Mouse (Mus musculus) lung, postnatal 0 days (tissue): ENCODE results near the gene Lkaaear1. TPM values are rescaled to one million over a fixed set of nuclear protein-coding genes. Genes with fewer than 3 reads are reported as not detected.

ENCODE experiments used
- ATAC-seq: fragments of 200-750 bp; cut with Nextera tagmentation; 2 replicates; pipeline ENCODE4 v1.8.0; 2017; ENCODE audit warnings: moderate library complexity
- DNase-seq: peaks from one replicate; pipeline ENCODE4 v3.0.0-alpha.2; 2016; ENCODE audit warnings: low spot score
- H3K27ac ChIP-seq: fragments of 300-500 bp; sonication (generic); 2 replicates; pipeline ENCODE4 v1.5.1; 2014; ENCODE audit warnings: antibody characterized with exemption, mild to moderate bottlenecking, low read length, mixed read lengths
- H3K27me3 ChIP-seq: fragments of 300-500 bp; sonication (generic); replicated peaks from 2 replicates; pipeline ENCODE4 v1.6.1; 2014; ENCODE audit warnings: low read length, mixed read lengths; ENCODE audit not compliant: insufficient read depth
- H3K36me3 ChIP-seq: fragments of 300-500 bp; sonication (generic); 2 replicates; pipeline ENCODE4 v1.6.1; 2014; ENCODE audit warnings: low read length, mixed read lengths; ENCODE audit not compliant: insufficient read depth
- H3K4me1 ChIP-seq: fragments of 300-500 bp; sonication (generic); 2 replicates; pipeline ENCODE4 v1.6.1; 2014; ENCODE audit warnings: antibody characterized with exemption, low read depth, low read length, mixed read lengths; ENCODE audit not compliant: insufficient read depth
- H3K4me2 ChIP-seq: fragments of 300-500 bp; sonication (generic); replicated peaks from 2 replicates; pipeline ENCODE4 v1.6.1; 2014; ENCODE audit warnings: low read depth, mild to moderate bottlenecking, low read length, moderate library complexity, mixed read lengths
- H3K4me3 ChIP-seq: fragments of 300-500 bp; sonication (generic); 2 replicates; pipeline ENCODE4 v1.5.1; 2014; ENCODE audit warnings: low read depth, low read length
- H3K9ac ChIP-seq: fragments of 300-500 bp; sonication (generic); replicated peaks from 2 replicates; pipeline ENCODE4 v1.6.1; 2014; ENCODE audit warnings: low read depth, mild to moderate bottlenecking
- H3K9me3 ChIP-seq: fragments of 300-500 bp; sonication (generic); 2 replicates; pipeline ENCODE4 v1.6.1; 2016; ENCODE audit warnings: low read length, mixed read lengths
- CTCF ChIP-seq: IDR thresholded peaks from 2 replicates; pipeline ENCODE4 v1.5.1; 2016; ENCODE audit warnings: antibody characterized with exemption, mild to moderate bottlenecking
- EP300 ChIP-seq: IDR thresholded peaks from 2 replicates; pipeline ENCODE4 v1.6.1; 2016; ENCODE audit warnings: antibody characterized with exemption, mild to moderate bottlenecking, control low read depth
- WGBS: fragments of 180-500 bp; shearing (Covaris S2); extraction: QIAGEN DNeasy Blood & Tissue Kit; methylation state at CpG from one replicate; pipeline ENCODE4 v1.1.7; 2014; 5-methylcytosine and 5-hydroxymethylcytosine counted together
- polyA plus RNA-seq: library from polyadenylated mRNA; unstranded; fragments of >200 nt; fragmentation: Nextera tagmentation; extraction: Ambion mirVana; gene quantifications from 2 replicates; pipeline ENCODE4 v1.2.1, GENCODE M21; 2015

Gene Lkaaear1
- polyA plus RNA-seq, 1 experiment from 2014 or later, result not detected

DNA sequence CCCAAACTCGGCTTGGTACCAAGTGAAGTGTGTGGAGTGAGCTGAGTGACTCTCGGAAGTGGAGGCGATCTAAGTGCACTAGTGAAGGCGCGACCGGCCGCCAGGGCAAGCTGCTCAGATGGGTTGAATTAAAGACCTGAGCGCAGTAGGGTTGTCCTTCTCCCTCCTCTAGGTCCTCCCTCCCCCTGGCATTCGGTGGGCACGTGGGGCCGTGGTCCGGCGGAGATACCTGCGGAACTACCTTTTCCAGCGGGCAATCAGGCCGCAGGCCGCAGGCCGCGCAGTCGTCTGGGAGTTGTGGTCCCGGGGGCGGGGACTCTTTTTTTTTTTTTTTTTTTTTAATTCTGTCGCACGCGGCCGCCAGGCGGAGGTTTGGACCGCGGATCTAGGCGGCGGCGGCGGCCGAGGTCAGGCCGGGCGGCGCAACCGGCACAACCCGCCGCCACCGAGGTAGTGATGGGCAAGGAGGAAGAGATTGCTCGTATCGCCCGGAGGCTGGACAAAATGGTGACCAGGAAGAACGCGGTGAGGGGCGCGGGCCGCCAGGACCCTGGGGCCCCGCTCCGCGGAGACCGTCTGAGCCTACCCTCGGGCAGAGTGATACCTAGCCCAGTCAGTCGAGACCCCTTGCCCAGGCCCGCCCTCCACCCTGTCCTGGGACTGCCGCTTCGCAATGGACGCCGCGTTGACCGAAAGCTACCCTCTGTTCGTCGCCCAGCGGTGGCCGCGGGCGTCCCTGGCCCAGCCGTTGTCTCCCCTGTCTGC, 18.1 kb downstream of the Lkaaear1 start, which contains the start of gene Tcea2:
TSS of gene Tcea2 (plus strand) at position 360 of the 765 bp plus-strand sequence.
- Histone ChIP-seq H3K4me1 (peaks cover 5% of the 10 kb centered on the region; the same call in 1 of the 2 replicates), H3K4me2 (peak within 1 kb of the TSS; percentile 98), H3K9ac (peak within 1 kb of the TSS; percentile 63), H3K27me3 (no peaks in the 10 kb centered on the region), H3K9me3 (no peaks in the 10 kb centered on the region), H3K4me3 (peak within 1 kb of the TSS; percentile 59), H3K36me3 (no peaks in the 10 kb centered on the region), H3K27ac (no peak within 1 kb of the TSS)
- ATAC-seq, result peak; percentile 48
- DNase-seq, result peak; percentile 82
- WGBS, result under 1% methylated on average over 53 of the region's 69 CpGs
- TF ChIP-seq EP300 (no peak), CTCF (peak; percentile 36)

DNA sequence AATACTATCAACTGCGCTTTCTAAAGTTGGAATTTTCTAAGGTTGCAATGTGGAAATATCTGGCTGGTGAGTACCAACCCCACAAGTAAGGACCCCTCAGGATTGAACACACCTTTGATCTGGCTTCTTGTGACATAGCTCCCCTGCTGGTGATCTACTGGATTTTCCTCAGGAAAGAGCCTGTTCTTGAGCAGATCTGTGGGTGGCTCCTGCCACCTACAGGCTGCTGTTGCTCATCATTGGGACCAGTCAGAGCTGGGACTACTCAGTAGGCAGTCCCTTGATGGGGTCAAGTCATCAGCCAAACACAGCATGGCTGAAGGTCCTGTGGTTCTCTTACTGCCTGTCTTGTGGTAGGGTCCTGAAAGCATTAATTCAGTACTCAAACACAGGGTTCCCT, 19.5 kb downstream of the Lkaaear1 start:
- no peaks in the 10 kb centered on the region for H3K36me3 ChIP-seq
- DNase-seq (peak; percentile 94), ATAC-seq (peak; percentile 71)
- TF ChIP-seq CTCF (peak; percentile 99), EP300 (no peak)
- H3K9ac ChIP-seq, result no peak overlapping the region
- no peaks in the 10 kb centered on the region for H3K9me3 ChIP-seq
- WGBS, result 43% methylated on average over 1 of the region's 1 CpGs
- no peak overlapping the region for H3K27ac ChIP-seq
- no peak overlapping the region for H3K4me2 ChIP-seq
- peaks cover 5% of the 10 kb centered on the region; the same call in 1 of the 2 replicates for H3K4me1 ChIP-seq
- no peak overlapping the region for H3K4me3 ChIP-seq
- no peaks in the 10 kb centered on the region for H3K27me3 ChIP-seq

DNA sequence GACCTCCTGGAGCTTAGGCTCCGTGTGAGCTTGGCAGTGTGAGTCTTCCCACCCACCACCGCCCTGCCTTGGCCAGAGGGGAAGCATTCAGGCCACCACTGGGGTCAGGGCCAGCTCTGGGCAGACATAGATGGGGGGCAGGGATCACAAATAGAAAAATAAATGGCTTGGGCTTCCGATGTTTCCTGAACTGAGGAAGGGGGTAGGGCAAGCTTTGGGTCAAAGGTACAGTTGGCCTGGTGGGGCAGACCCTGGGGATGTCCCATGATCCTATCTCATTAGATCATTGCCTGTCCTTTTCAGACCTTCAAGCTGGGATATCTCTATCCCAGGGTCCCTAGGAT, 20.5 kb downstream of the Lkaaear1 start:
- no peak overlapping the region for H3K4me2 ChIP-seq
- 32% methylated on average over 3 of the region's 3 CpGs for WGBS
- no peak; the same call in 1 of the 2 replicates for TF ChIP-seq CTCF
- TF ChIP-seq EP300, result peak; percentile 24
- peak; percentile 45 for ATAC-seq
- H3K27me3 ChIP-seq, result 0 out of 2 replicates have a peak, but pooled peaks cover under 1% of the 10 kb centered on the region
- no peak overlapping the region for H3K4me3 ChIP-seq
- no peak overlapping the region for H3K9ac ChIP-seq
- H3K9me3 ChIP-seq, result no peaks in the 10 kb centered on the region
- H3K27ac ChIP-seq, result peak overlapping the region; percentile 75
- H3K4me1 ChIP-seq, result peaks cover 5% of the 10 kb centered on the region; the same call in 1 of the 2 replicates
- peak; percentile 32 for DNase-seq
- no peaks in the 10 kb centered on the region for H3K36me3 ChIP-seq

DNA sequence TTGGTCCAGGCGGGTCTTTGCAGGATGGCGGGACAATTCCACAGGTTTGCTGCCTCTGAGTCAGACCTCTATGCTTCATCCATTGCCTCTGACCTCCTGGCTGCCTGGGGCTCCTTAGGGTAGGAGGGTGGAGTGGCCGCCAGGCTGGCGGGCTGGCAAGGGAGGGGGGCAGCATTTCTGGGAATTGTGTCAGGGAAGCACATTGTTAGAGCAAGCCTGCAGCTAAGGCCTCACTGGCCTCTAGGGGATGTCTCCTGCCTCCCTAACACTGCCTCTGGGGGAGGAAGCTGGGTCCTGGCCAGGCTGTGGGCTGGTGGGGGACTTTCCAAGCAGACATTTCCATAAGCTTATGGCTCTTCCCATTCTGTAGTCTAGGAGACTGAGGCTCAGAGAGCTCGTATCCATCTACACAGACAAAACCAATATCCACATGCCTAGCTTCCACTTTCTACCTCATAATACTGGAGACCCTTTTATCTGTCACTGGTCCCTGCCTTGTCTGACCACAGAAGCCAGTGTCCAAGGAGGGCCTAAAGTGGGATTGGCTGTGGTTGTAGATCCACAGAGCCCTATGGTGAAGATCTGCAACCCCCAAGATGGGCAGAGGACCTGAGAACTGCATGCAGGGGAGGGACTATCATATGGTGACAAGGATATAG, 21.0 kb downstream of the Lkaaear1 start:
- Histone ChIP-seq H3K36me3 (no peaks in the 10 kb centered on the region), H3K9ac (no peak overlapping the region), H3K4me2 (no peak overlapping the region), H3K4me1 (peaks cover 5% of the 10 kb centered on the region; the same call in 1 of the 2 replicates), H3K4me3 (no peak overlapping the region), H3K27ac (peak overlapping the region; percentile 76), H3K27me3 (peaks cover 5% of the 10 kb centered on the region; the same call in 1 of the 2 replicates), H3K9me3 (no peaks in the 10 kb centered on the region)
- ATAC-seq (peak; percentile 60), DNase-seq (peak; percentile 64)
- TF ChIP-seq EP300 (peak; percentile 60), CTCF (peak; percentile 66)
- WGBS, result 58% methylated on average over 5 of the region's 5 CpGs

DNA sequence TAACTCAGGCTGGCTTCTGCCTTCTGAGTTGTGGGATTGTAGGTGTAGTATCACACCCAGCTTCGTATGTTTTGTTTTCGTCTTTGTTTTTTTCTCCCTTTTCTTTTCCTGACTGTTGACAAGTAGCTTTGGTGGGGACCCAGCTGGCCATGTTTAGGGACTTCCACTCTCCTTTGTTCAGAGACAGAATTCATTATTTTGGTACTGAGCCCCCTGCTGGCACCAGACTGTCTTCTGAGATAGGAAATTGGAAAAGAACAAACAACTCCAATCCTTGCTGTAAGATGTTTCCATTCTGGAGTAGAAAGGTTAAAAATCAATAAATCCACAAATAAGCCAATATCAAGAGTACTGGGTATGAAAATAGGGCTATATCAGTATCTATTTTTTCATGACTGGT, 21.8 kb downstream of the Lkaaear1 start:
- Histone ChIP-seq H3K9ac (no peak overlapping the region), H3K9me3 (no peaks in the 10 kb centered on the region), H3K27ac (peak overlapping the region; percentile 76), H3K27me3 (peaks cover 12% of the 10 kb centered on the region), H3K4me1 (peaks cover 5% of the 10 kb centered on the region; the same call in 1 of the 2 replicates), H3K4me3 (no peak overlapping the region), H3K4me2 (no peak overlapping the region; the same call in 1 of the 2 replicates), H3K36me3 (no peaks in the 10 kb centered on the region)
- WGBS, result 40% methylated on average over 2 of the region's 2 CpGs
- ATAC-seq (no peak), DNase-seq (peak; percentile 26)
- TF ChIP-seq CTCF (peak; percentile 51), EP300 (no peak)

DNA sequence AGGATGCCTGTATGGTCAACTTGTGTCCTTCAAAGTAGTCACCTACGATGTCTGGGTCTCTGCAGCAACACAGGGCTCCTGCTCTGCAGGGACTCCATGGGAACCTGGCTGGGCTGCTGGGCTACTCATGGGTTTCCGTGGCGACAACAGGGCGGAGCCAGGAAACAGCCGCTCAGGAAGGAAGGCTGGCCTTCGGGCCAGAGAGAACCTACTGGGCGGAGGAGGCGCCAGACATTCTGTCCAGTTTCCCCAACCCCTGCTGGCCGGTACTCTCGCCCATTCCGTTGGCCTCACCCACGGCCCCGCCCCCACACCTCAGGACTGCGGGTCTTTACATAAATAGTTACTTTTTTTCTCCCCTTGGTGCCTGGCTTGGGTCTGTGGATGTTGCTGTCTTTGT, 22.8 kb downstream of the Lkaaear1 start:
- no peaks in the 10 kb centered on the region for H3K36me3 ChIP-seq
- H3K4me3 ChIP-seq, result no peak overlapping the region
- TF ChIP-seq EP300 (peak; percentile 87), CTCF (peak; percentile 41)
- DNase-seq, result peak; percentile 85
- peak; percentile 47 for ATAC-seq
- 1% methylated on average over 14 of the region's 14 CpGs for WGBS
- peak overlapping the region; percentile 76 for H3K27ac ChIP-seq
- peak overlapping the region; percentile 23; the same call in 1 of the 2 replicates for H3K9ac ChIP-seq
- H3K27me3 ChIP-seq, result peaks cover 22% of the 10 kb centered on the region
- H3K4me1 ChIP-seq, result peaks cover 11% of the 10 kb centered on the region; the same call in 1 of the 2 replicates
- peak overlapping the region; percentile 39 for H3K4me2 ChIP-seq
- no peaks in the 10 kb centered on the region for H3K9me3 ChIP-seq
